Mouse (Mus musculus) liver, embryonic 14.5 days (tissue): ENCODE data around the gene Tsc22d1. TPM values are rescaled to one million over a fixed set of nuclear protein-coding genes. Genes with fewer than 3 reads are reported as not detected.

Experiments
- ATAC-seq: fragments of 200-750 bp; cut with Nextera tagmentation; 2 replicates; pipeline ENCODE4 v1.8.0; 2017; ENCODE audit warnings: moderate number of reproducible peaks, mild to moderate bottlenecking, moderate library complexity; ENCODE audit not compliant: insufficient read depth
- DNase-seq, 3 experiments: peaks; one replicate each; pipeline ENCODE4 v3.0.0-alpha.2; 2012 to 2013; ENCODE audit warnings: low read depth in 3 of 3, low spot score in 3 of 3
- H3K27ac ChIP-seq: fragments of 300-500 bp; sonication (generic); 2 replicates; pipeline ENCODE4 v1.5.1; 2014; ENCODE audit warnings: moderate library complexity, mild to moderate bottlenecking, control low read depth, inconsistent platforms
- H3K27me3 ChIP-seq: fragments of 300-500 bp; sonication (generic); 2 replicates; pipeline ENCODE4 v1.6.1; 2014; ENCODE audit warnings: mild to moderate bottlenecking, low read length, moderate library complexity; ENCODE audit not compliant: control insufficient read depth, insufficient read depth
- H3K36me3 ChIP-seq: fragments of 300-500 bp; sonication (generic); replicated peaks from 2 replicates; pipeline ENCODE4 v1.6.1; 2014; ENCODE audit warnings: low read depth; ENCODE audit not compliant: control insufficient read depth, insufficient read depth
- H3K4me1 ChIP-seq, 2 experiments: fragments of 200-500 bp in 1 of 2; fragments of 300-500 bp in 1 of 2; sonication (generic) in 1 of 2; replicated peaks; 2 replicates each; pipeline ENCODE4 v1.6.1; 2012 to 2014; ENCODE audit warnings: antibody characterized with exemption in 1 of 2, inconsistent platforms in 1 of 2, low read length in 1 of 2; ENCODE audit not compliant: control insufficient read depth in 2 of 2, insufficient read depth in 2 of 2
- H3K4me2 ChIP-seq: fragments of 300-500 bp; sonication (generic); 2 replicates; pipeline ENCODE4 v1.6.1; 2014; ENCODE audit warnings: low read depth, mild to moderate bottlenecking, control low read depth, moderate library complexity
- H3K4me3 ChIP-seq, 2 experiments: fragments of 200-500 bp in 1 of 2; fragments of 300-500 bp in 1 of 2; sonication (generic) in 1 of 2; 2 replicates each; pipeline ENCODE4 v1.5.1; 2012 to 2014; ENCODE audit warnings: low read depth in 2 of 2, low read length in 2 of 2, mild to moderate bottlenecking in 2 of 2, control low read depth in 1 of 2, inconsistent platforms in 1 of 2, moderate library complexity in 1 of 2; ENCODE audit not compliant: insufficient read depth in 1 of 2
- H3K9ac ChIP-seq: fragments of 300-500 bp; sonication (generic); replicated peaks from 2 replicates; pipeline ENCODE4 v1.6.1; 2014; ENCODE audit warnings: mild to moderate bottlenecking, control low read depth, moderate library complexity
- H3K9me3 ChIP-seq: fragments of 300-500 bp; sonication (generic); 2 replicates; pipeline ENCODE4 v1.6.1; 2016; ENCODE audit warnings: low read length, mixed read lengths; ENCODE audit not compliant: control insufficient read depth
- CTCF ChIP-seq: IDR thresholded peaks from 2 replicates; pipeline ENCODE4 v1.5.1; 2016; ENCODE audit warnings: antibody characterized with exemption, low read depth, control low read depth
- EP300 ChIP-seq: IDR thresholded peaks from 2 replicates; pipeline ENCODE4 v1.6.1; 2016; ENCODE audit warnings: antibody characterized with exemption, low read depth
- WGBS: fragments of 180-500 bp; shearing (Covaris S2); extraction: QIAGEN DNeasy Blood & Tissue Kit; methylation state at CpG from one replicate; pipeline ENCODE4 v1.1.7; 2014; ENCODE audit not compliant: insufficient replicate concordance; 5-methylcytosine and 5-hydroxymethylcytosine counted together
- polyA plus RNA-seq, 2 experiments: library from polyadenylated mRNA; depleted of rRNA in 1 of 2; stranded (reverse) in 1 of 2; unstranded in 1 of 2; fragments of >200 nt; fragmentation: Nextera tagmentation in 1 of 2; extraction: Ambion mirVana in 1 of 2; gene quantifications; 2 replicates each; pipeline versions ENCODE4 v1.2.1 to v1.2.3; 2012 to 2014

The Tsc22d1 gene
- polyA plus RNA-seq, 2 experiments: 61.3 to 115 TPM

DNA sequence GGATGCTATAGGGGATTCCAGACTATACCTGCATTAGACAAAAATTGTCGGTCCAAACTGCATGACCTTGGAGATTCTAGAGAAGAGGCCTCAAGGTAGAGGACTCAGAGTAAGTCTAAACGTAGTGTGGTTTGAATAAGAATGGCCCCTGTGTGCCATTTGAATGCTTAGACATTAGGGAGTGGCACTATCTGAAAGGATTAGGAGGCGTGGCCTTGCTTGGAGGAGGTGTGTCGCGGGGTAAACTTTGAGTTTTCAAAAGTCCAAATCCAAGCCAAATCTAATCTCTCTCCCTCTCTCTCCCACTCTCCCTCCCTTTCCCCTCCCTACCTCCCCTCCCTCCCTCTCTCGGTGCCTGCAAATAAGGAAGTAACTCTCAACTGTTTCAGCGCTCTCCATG lies 26.7 kb upstream of the Tsc22d1 start:
- Histone ChIP-seq H3K9ac (no peak overlapping the region), H3K4me2 (no peak overlapping the region), H3K9me3 (no peaks in the 10 kb centered on the region), H3K36me3 (no peaks in the 10 kb centered on the region), H3K27ac (no peak overlapping the region), H3K27me3 (no peaks in the 10 kb centered on the region), H3K4me3 (no peak overlapping the region), H3K4me1 (no peaks in the 10 kb centered on the region)
- DNase-seq (no peak), ATAC-seq (no peak)
- TF ChIP-seq CTCF (no peak), EP300 (no peak)
- 52% methylated on average over 7 of the region's 7 CpGs for WGBS

- H3K4me2 ChIP-seq: no peak overlapping the region
- H3K27me3 ChIP-seq: no peaks in the 10 kb centered on the region
- H3K9me3 ChIP-seq: no peaks in the 10 kb centered on the region
- H3K9ac ChIP-seq: no peak overlapping the region
- ATAC-seq: no peak
- H3K4me3 ChIP-seq: no peak overlapping the region
- no peak overlapping the region for H3K27ac ChIP-seq
- TF ChIP-seq CTCF (no peak), EP300 (no peak)
- DNase-seq: no peak
- H3K36me3 ChIP-seq: no peaks in the 10 kb centered on the region
- H3K4me1 ChIP-seq: no peaks in the 10 kb centered on the region
Measured at GRCm38 (mm10) chr14:76398251-76398650, 16.5 kb upstream of the Tsc22d1 start.

DNA sequence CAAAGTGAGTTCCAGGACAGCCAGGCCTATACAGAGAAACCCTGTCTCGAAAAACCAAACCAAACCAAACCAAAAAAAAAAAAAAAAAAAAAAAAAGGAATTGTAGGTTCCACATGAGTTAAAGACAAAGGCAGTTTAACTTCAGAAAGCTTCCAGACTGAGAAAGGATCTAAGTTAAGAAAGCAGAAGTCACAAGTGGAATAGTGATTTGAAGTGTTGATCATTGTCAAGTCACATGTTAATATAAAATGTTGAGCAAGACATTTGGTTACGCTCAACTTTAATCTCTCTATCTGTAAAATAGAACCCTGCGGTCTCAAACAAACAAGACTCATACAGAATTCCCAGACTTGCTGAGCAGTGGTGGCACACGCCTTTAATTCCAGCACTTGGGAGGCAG lies 12.2 kb upstream of the Tsc22d1 start:
- no peak overlapping the region for H3K4me3 ChIP-seq

GRCm38 (mm10) chr14:76409111-76409510 lies 5.7 kb upstream of the Tsc22d1 start:
- Histone ChIP-seq H3K9ac (no peak overlapping the region), H3K4me2 (no peak overlapping the region), H3K4me3 (no peak overlapping the region), H3K4me1 (no peaks in the 10 kb centered on the region), H3K27me3 (peaks cover 5% of the 10 kb centered on the region), H3K9me3 (no peaks in the 10 kb centered on the region), H3K27ac (no peak overlapping the region), H3K36me3 (no peaks in the 10 kb centered on the region)
- DNase-seq: no peak
- ATAC-seq: no peak
- TF ChIP-seq CTCF (no peak), EP300 (no peak)
- WGBS: 61% methylated on average over 8 of the region's 8 CpGs

More for the DNA sequence above, 12.2 kb upstream of the Tsc22d1 start:
- WGBS: 67% methylated on average over 4 of the region's 4 CpGs
- no peaks in the 10 kb centered on the region for H3K4me1 ChIP-seq
- no peaks in the 10 kb centered on the region for H3K36me3 ChIP-seq
- DNase-seq (no peak), ATAC-seq (no peak)
- no peaks in the 10 kb centered on the region for H3K9me3 ChIP-seq
- no peak overlapping the region for H3K27ac ChIP-seq
- no peaks in the 10 kb centered on the region for H3K27me3 ChIP-seq
- TF ChIP-seq EP300 (no peak), CTCF (no peak)
- H3K9ac ChIP-seq: no peak overlapping the region
- H3K4me2 ChIP-seq: no peak overlapping the region

- Histone ChIP-seq H3K9ac (peak overlapping the region; percentile 40), H3K36me3 (no peaks in the 10 kb centered on the region), H3K4me3 (peak overlapping the region; percentile 52 to 57), H3K9me3 (no peaks in the 10 kb centered on the region), H3K4me2 (peak overlapping the region; percentile 70), H3K4me1 (peaks cover 0 to 2% of the 10 kb centered on the region in 2 experiments; a peak in 1 of 4 replicates), H3K27me3 (peaks cover 30% of the 10 kb centered on the region), H3K27ac (no peak overlapping the region)
- ATAC-seq: no peak; the same call in 1 of the 2 replicates
- WGBS: 1% methylated on average over 10 of the region's 10 CpGs
- TF ChIP-seq CTCF: peak; percentile 24; the same call in 1 of the 2 replicates
- no peak for TF ChIP-seq EP300
- DNase-seq: no peak
Measured at GRCm38 (mm10) chr14:76413773-76414121, 1.0 kb upstream of the Tsc22d1 start.
